Mouse (Mus musculus) cerebellum, adult 2 months (tissue): ENCODE data around the gene Rapgef2.

Experiments used
- CTCF ChIP-seq: fragments of 200-500 bp; IDR thresholded peaks from 2 replicates; pipeline ENCODE4 v1.5.1; 2011; ENCODE audit warnings: low read depth, mild to moderate bottlenecking, control low read depth, low read length, moderate library complexity, borderline replicate concordance; ENCODE audit not compliant: insufficient read depth
- POLR2A ChIP-seq: fragments of 200-500 bp; IDR thresholded peaks from 2 replicates; pipeline ENCODE4 v1.6.1; 2011; ENCODE audit warnings: low read length, control low read depth, borderline replicate concordance; ENCODE audit not compliant: insufficient read depth

DNA sequence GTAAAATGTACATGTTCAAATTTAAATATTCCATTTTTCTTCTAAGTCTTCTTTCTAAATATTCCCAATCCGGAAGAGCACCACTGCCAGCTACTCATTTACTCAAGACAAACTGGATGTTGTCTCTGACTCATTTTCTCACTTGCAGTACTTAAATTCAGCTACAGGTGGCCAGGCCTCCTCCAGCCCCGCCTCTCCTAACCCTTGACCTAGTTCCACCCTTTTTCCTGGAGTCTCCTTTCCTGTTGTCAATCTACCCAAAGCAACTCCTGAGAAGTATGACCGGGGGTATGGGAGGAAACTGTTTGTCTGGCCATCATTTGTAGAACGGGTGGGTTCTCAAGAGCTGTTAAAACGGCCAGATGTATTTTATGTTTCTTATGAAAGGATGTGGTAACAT, 9.7 kb upstream of the Rapgef2 start:
- TF ChIP-seq POLR2A: no peak
- TF ChIP-seq CTCF: no peak
